Mouse (Mus musculus): ENCODE data around the gene Serping1. TPM values are rescaled to one million over a fixed set of nuclear protein-coding genes. Genes with fewer than 3 reads are reported as not detected.

Serping1 gene
- total and polyA plus RNA-seq, 3 experiments: not detected

GRCm38 (mm10) chr2:84733579-84734300 lies 41.5 kb downstream of the Serping1 start, which contains the start of gene Ypel4:
Gene Ypel4 (plus strand): TSS chr2:84734058.
- TF ChIP-seq ETS1 (conservative IDR thresholded peaks at IDR 0.05; ENCODE audit: low read depth, low read length) (peak; percentile 40; the same call in 1 of the 2 replicates), HCFC1 (IDR thresholded peaks at IDR 0.05; ENCODE audit: low read depth, low read length) (0 out of 2 replicates have a peak, but pooled peaks have one; percentile 7), MAX (IDR thresholded peaks at IDR 0.05; ENCODE audit: low read length) (no peak), CHD2 (IDR thresholded peaks at IDR 0.05; ENCODE audit: low read length) (no peak), TCF12 (IDR thresholded peaks at IDR 0.05; ENCODE audit: low read depth, low read length) (no peak; the same call in 1 of the 2 replicates), MAZ (IDR thresholded peaks at IDR 0.05; ENCODE audit: low read depth, low read length) (peak; percentile 76; the same call in 1 of the 2 replicates), SIN3A (IDR thresholded peaks at IDR 0.05; ENCODE audit: low read length) (no peak), MXI1 (IDR thresholded peaks at IDR 0.05; ENCODE audit: low read depth, low read length) (0 out of 2 replicates have a peak, but pooled peaks have one; percentile 36), RCOR1 (conservative IDR thresholded peaks at IDR 0.05; ENCODE audit: low read depth, low read length) (no peak), ZKSCAN1 (IDR thresholded peaks at IDR 0.05; ENCODE audit: borderline replicate concordance, low read depth, low read length) (no peak), EP300 (IDR thresholded peaks at IDR 0.05; ENCODE audit: low read length) (0 out of 2 replicates have a peak, but pooled peaks have one; percentile 20), PAX5 (IDR thresholded peaks at IDR 0.05; ENCODE audit: low read length) (no peak), MYC (IDR thresholded peaks at IDR 0.05; ENCODE audit: low read depth, low read length) (no peak), CHD1 (IDR thresholded peaks at IDR 0.05; ENCODE audit: low read depth, low read length) (no peak)
- Histone ChIP-seq H3K36me3 (replicated peaks in 1 of 2; ENCODE audit: control insufficient read depth in 1 of 2, insufficient read depth in 1 of 2, low read length in 1 of 2) (no peaks in the 10 kb centered on the region), H3K27ac (ENCODE audit: insufficient read depth, low read depth) (no peak within 1 kb of the TSS), H3K4me2 (ENCODE audit: insufficient read depth, low read depth, poor library complexity, severe bottlenecking) (peak within 1 kb of the TSS; percentile 85), H3K9ac (ENCODE audit: insufficient read depth, low read depth) (peak within 1 kb of the TSS; percentile 47), H3K9me3 (replicated peaks; ENCODE audit: low read length) (no peaks in the 10 kb centered on the region), H3K79me2 (replicated peaks; ENCODE audit: control insufficient read depth, extremely low read depth, insufficient read depth, poor library complexity, severe bottlenecking) (no peaks in the 10 kb centered on the region), H3K4me1 (ENCODE audit: control insufficient read depth in 1 of 2, insufficient read depth in 2 of 2) (peaks cover 0 to 3% of the 10 kb centered on the region in 2 experiments; a peak in 1 of 4 replicates), H3K4me3 (replicated peaks in 1 of 3; ENCODE audit: low read depth in 2 of 3, low read length in 2 of 3, poor library complexity in 1 of 3) (peak within 1 kb of the TSS in 2 of 3 experiments; percentile 59 to 73), H3K27me3 (replicated peaks) (peaks cover 18% of the 10 kb centered on the region)
- in situ Hi-C loops (cut with MboI; ENCODE audit: low pct_ligation_motif_present, low pct_unique_long_range_greater_than_20kb, low sequenced_read_pairs) (no loop called here), dilution Hi-C loops (cut with MboI; ENCODE audit: extremely low pct_ligation_motif_present, extremely low pct_unique_long_range_greater_than_20kb, low sequenced_read_pairs) (no loop called here)
- DNase-seq (ENCODE audit: extremely low read depth): no peak

GRCm38 (mm10) chr2:84732394-84732793 lies 42.9 kb downstream of the Serping1 start:
- Histone ChIP-seq H3K4me3 (replicated peaks in 1 of 3; ENCODE audit: low read depth in 2 of 3, low read length in 2 of 3, poor library complexity in 1 of 3) (no peak overlapping the region), H3K27me3 (replicated peaks) (peaks cover 14% of the 10 kb centered on the region), H3K4me2 (ENCODE audit: insufficient read depth, low read depth, poor library complexity, severe bottlenecking) (no peak overlapping the region), H3K36me3 (replicated peaks in 1 of 2; ENCODE audit: control insufficient read depth in 1 of 2, insufficient read depth in 1 of 2, low read length in 1 of 2) (no peaks in the 10 kb centered on the region), H3K79me2 (replicated peaks; ENCODE audit: control insufficient read depth, extremely low read depth, insufficient read depth, poor library complexity, severe bottlenecking) (no peaks in the 10 kb centered on the region), H3K4me1 (ENCODE audit: control insufficient read depth in 1 of 2, insufficient read depth in 2 of 2) (peaks cover 0 to 3% of the 10 kb centered on the region in 2 experiments; a peak in 1 of 4 replicates), H3K9me3 (replicated peaks; ENCODE audit: low read length) (no peaks in the 10 kb centered on the region), H3K9ac (ENCODE audit: insufficient read depth, low read depth) (no peak overlapping the region), H3K27ac (ENCODE audit: insufficient read depth, low read depth) (no peak overlapping the region)
- TF ChIP-seq POLR2AphosphoS2 (IDR thresholded peaks at IDR 0.05; ENCODE audit: low read depth, low read length): no peak
- no peak for DNase-seq (ENCODE audit: extremely low read depth)
- in situ Hi-C loops (cut with MboI; ENCODE audit: low pct_ligation_motif_present, low pct_unique_long_range_greater_than_20kb, low sequenced_read_pairs): no loop called here
- dilution Hi-C loops (cut with MboI; ENCODE audit: extremely low pct_ligation_motif_present, extremely low pct_unique_long_range_greater_than_20kb, low sequenced_read_pairs): no loop called here

Measured in CH12.LX (cell line).